Mouse (Mus musculus): ENCODE results near the gene Drd2.

The Drd2 gene

GRCm38 (mm10) chr9:49450491-49450890 lies 110.1 kb downstream of the Drd2 start:
- no peak for DNase-seq (ENCODE audit: low read depth, low spot score)

GRCm38 (mm10) chr9:49452396-49452795 lies 112.0 kb downstream of the Drd2 start:
- DNase-seq (ENCODE audit: low read depth, low spot score): no peak

GRCm38 (mm10) chr9:49456136-49456535 lies 115.7 kb downstream of the Drd2 start:
- DNase-seq (ENCODE audit: low read depth, low spot score): no peak

Measured in forelimb bud, embryonic 11.5 days (tissue).